Mouse (Mus musculus) liver, embryonic 16.5 days (tissue): ENCODE data around the gene L3mbtl1. TPM values are rescaled to one million over a fixed set of nuclear protein-coding genes. Genes with fewer than 3 reads are reported as not detected.

Experiments
- ATAC-seq: fragments of 200-750 bp; cut with Nextera tagmentation; 2 replicates; pipeline ENCODE4 v1.8.0; 2017; ENCODE audit warnings: low read depth, mild to moderate bottlenecking, moderate number of reproducible peaks, moderate library complexity
- H3K27ac ChIP-seq: fragments of 300-500 bp; sonication (generic); 2 replicates; pipeline ENCODE4 v1.5.1; 2014; ENCODE audit warnings: mild to moderate bottlenecking, low read length
- H3K27me3 ChIP-seq: fragments of 300-500 bp; sonication (generic); 2 replicates; pipeline ENCODE4 v1.6.1; 2014; ENCODE audit warnings: low read depth, low read length, mixed read lengths; ENCODE audit not compliant: control insufficient read depth, insufficient read depth
- H3K36me3 ChIP-seq: fragments of 300-500 bp; sonication (generic); 2 replicates; pipeline ENCODE4 v1.6.1; 2014; ENCODE audit warnings: mild to moderate bottlenecking; ENCODE audit not compliant: control insufficient read depth, insufficient read depth
- H3K4me1 ChIP-seq: fragments of 300-500 bp; sonication (generic); 2 replicates; pipeline ENCODE4 v1.6.1; 2014; ENCODE audit warnings: low read depth, low read length, mixed read lengths; ENCODE audit not compliant: control insufficient read depth
- H3K4me2 ChIP-seq: fragments of 300-500 bp; sonication (generic); 2 replicates; pipeline ENCODE4 v1.6.1; 2014; ENCODE audit warnings: low read depth, low read length, mixed read lengths
- H3K4me3 ChIP-seq: fragments of 300-500 bp; sonication (generic); 2 replicates; pipeline ENCODE4 v1.5.1; 2014; ENCODE audit warnings: low read depth, mild to moderate bottlenecking, low read length
- H3K9ac ChIP-seq: fragments of 300-500 bp; sonication (generic); 2 replicates; pipeline ENCODE4 v1.6.1; 2014; ENCODE audit warnings: low read depth, low read length
- H3K9me3 ChIP-seq: fragments of 300-500 bp; sonication (generic); replicated peaks from 2 replicates; pipeline ENCODE4 v1.6.1; 2016; ENCODE audit warnings: low read length; ENCODE audit not compliant: control insufficient read depth
- WGBS: fragments of 180-500 bp; shearing (Covaris S2); extraction: QIAGEN DNeasy Blood & Tissue Kit; methylation state at CpG from one replicate; pipeline ENCODE4 v1.1.7; 2014; ENCODE audit not compliant: insufficient replicate concordance; 5-methylcytosine and 5-hydroxymethylcytosine counted together
- polyA plus RNA-seq: library from polyadenylated mRNA; unstranded; fragments of >200 nt; fragmentation: Nextera tagmentation; extraction: Ambion mirVana; gene quantifications from 2 replicates; pipeline ENCODE4 v1.2.1, GENCODE M21; 2015

Gene L3mbtl1
- polyA plus RNA-seq, 1 experiment from 2014 or later: not detected

GRCm38 (mm10) chr2:162993881-162994616 lies 50.8 kb downstream of the L3mbtl1 start:
- peaks cover 4% of the 10 kb centered on the region for H3K4me1 ChIP-seq
- H3K27ac ChIP-seq: no peak overlapping the region
- no peaks in the 10 kb centered on the region for H3K36me3 ChIP-seq
- H3K9me3 ChIP-seq: no peaks in the 10 kb centered on the region
- H3K4me2 ChIP-seq: no peak overlapping the region
- no peak for ATAC-seq
- no peak overlapping the region for H3K9ac ChIP-seq
- no peak overlapping the region for H3K4me3 ChIP-seq
- no peaks in the 10 kb centered on the region for H3K27me3 ChIP-seq
- 54% methylated on average over 9 of the region's 9 CpGs for WGBS

DNA sequence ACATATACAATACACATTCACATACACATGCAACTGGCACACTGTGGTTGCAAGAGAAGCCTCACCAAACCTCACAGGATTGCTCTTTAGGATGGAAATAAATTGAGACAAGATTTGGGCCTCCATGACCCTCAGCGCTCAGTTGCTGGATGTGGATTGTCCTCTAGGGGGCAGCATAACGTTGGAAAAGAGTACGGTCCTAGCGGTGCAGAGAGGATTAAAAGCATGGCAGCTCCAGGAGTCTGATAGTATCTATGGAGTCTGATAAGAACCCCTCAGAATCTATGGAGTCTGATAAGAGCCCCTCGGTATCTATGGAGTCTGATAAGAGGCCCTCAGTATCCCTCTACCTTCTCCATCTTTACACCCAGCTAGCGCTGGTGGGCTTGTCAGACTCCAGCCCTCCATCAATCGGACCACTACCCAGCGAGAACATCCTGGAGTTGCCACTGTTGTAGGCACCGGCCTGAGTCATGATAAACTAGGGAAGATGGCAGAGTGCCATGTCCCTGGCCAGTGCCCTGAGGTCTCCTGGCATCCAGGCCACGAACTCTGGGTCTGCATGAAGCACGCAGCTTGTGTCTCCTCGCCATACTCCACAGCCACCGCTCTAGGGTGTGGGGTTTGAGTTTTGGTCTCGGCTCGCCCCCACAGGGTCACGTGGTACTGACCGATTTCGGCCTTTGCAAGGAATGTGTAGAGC lies 55.4 kb downstream of the L3mbtl1 start:
- 25% methylated on average over 18 of the region's 18 CpGs for WGBS
- Histone ChIP-seq H3K27me3 (no peaks in the 10 kb centered on the region), H3K27ac (no peak overlapping the region), H3K9ac (no peak overlapping the region), H3K4me2 (no peak overlapping the region), H3K4me1 (no peaks in the 10 kb centered on the region), H3K9me3 (no peaks in the 10 kb centered on the region), H3K4me3 (no peak overlapping the region), H3K36me3 (no peaks in the 10 kb centered on the region)
- ATAC-seq: 0 out of 2 replicates have a peak, but pooled peaks have one; percentile 37

GRCm38 (mm10) chr2:162999744-163000143 lies 56.5 kb downstream of the L3mbtl1 start:
- Histone ChIP-seq H3K4me2 (no peak overlapping the region), H3K36me3 (no peaks in the 10 kb centered on the region), H3K27me3 (no peaks in the 10 kb centered on the region), H3K27ac (no peak overlapping the region), H3K4me1 (no peaks in the 10 kb centered on the region), H3K4me3 (no peak overlapping the region), H3K9ac (no peak overlapping the region), H3K9me3 (no peaks in the 10 kb centered on the region)
- no peak for ATAC-seq
- WGBS: 15% methylated on average over 3 of the region's 3 CpGs

DNA sequence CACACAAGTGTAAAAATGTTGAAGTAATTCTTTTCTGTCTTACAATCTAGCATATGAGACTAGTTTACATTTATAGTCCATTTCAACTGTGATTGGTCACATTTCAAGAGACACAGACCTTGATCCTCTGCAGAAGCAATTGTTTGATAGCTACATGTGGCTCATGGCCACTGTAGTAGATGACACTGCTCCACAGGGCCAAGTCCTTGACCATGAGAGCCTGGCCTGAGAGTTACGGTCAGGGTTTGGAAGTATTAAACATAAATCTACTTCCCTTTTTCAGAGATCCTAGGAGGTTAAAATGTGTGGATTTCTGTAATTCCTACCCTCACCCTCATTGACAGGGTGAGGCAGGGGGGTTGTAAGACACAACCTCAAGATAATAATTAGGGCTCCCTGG lies 57.8 kb downstream of the L3mbtl1 start:
- Histone ChIP-seq H3K4me1 (no peaks in the 10 kb centered on the region), H3K4me3 (no peak overlapping the region), H3K27me3 (no peaks in the 10 kb centered on the region), H3K9ac (no peak overlapping the region), H3K4me2 (no peak overlapping the region), H3K9me3 (no peaks in the 10 kb centered on the region), H3K27ac (no peak overlapping the region), H3K36me3 (no peaks in the 10 kb centered on the region)
- no peak for ATAC-seq
- WGBS: 72% methylated on average over 1 of the region's 1 CpGs

DNA sequence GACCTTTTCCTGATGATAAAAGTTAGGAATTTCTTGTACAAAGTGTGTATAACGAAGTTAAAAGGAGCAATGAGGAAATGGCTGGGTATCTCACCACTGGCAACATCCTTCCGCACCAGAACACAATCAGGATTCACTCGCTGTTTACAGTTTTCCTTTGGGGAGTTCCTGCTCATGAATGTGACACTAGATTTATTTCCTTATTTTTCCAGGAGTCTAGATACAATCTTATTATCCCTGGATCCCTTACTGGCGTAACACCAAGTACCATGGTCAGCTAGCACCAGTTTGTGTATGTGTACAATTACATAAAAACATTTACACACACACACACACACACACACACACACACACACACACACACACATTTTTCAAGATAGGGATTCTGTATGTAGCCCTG lies 64.0 kb downstream of the L3mbtl1 start:
- no peak overlapping the region for H3K27ac ChIP-seq
- no peak overlapping the region for H3K4me2 ChIP-seq
- WGBS: 51% methylated on average over 4 of the region's 4 CpGs
- H3K27me3 ChIP-seq: no peaks in the 10 kb centered on the region
- no peaks in the 10 kb centered on the region for H3K36me3 ChIP-seq
- no peaks in the 10 kb centered on the region for H3K4me1 ChIP-seq
- no peak overlapping the region for H3K4me3 ChIP-seq
- H3K9me3 ChIP-seq: no peaks in the 10 kb centered on the region
- H3K9ac ChIP-seq: no peak overlapping the region
- no peak for ATAC-seq

DNA sequence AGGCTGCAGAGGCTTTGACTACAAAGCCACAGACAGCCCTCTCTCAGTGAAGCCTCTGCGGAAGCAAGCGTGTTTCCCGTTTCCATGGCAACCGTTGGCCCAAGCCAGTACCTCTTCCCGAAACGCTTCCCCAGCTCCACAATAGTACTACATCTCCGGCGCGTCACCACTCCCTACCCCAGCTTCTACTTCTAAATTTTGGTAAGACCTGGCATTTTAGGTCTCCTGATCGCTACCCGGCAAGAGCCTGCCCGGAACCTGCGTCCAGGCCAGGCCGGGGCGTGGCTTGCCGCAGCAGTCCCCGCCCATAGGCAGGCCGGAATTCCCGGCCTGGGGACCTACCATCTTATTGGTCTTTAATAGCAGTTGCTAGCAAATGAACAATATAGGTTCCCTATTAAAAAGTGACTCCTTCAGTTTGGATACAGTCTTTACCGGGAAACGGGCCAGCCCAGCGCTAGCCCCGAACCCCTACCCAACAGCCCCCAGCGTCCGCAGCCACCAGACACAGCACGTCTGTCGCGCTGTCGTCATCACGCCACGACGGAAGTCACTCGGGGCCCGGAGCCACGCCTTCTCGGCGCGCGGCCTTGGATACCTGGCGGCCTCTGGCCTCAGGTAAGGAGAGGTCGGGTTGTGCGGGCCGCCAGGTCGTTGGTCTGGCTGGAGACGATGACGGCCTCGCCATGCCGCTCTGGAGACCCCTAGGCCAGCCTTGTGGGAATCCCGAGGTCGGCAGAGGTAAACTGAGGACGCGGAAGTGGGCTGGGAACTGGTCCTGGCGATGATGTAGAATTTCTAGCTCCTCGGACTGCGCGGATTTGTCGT lies 73.9 kb downstream of the L3mbtl1 start, which contains the start of gene Ift52:
Gene Ift52, plus strand, starts transcription at position 439 of the 828 bp plus-strand sequence.
- no peaks in the 10 kb centered on the region for H3K9me3 ChIP-seq
- peak within 1 kb of the TSS; percentile 59 for H3K27ac ChIP-seq
- H3K27me3 ChIP-seq: no peaks in the 10 kb centered on the region
- H3K4me2 ChIP-seq: peak within 1 kb of the TSS; percentile 74
- peak; percentile 98 for ATAC-seq
- no peaks in the 10 kb centered on the region for H3K36me3 ChIP-seq
- H3K4me3 ChIP-seq: peak within 1 kb of the TSS; percentile 99
- peaks cover 10% of the 10 kb centered on the region for H3K4me1 ChIP-seq
- H3K9ac ChIP-seq: peak within 1 kb of the TSS; percentile 89
- WGBS: under 1% methylated on average over 57 of the region's 57 CpGs

Other genes starting within 250 kb of the L3mbtl1 start
- 73.7 and 77.4 TPM in 2 replicates for gene Srsf6, start 11.9 kb upstream of the L3mbtl1 start, polyA plus RNA-seq
- gene Sgk2, start 43.9 kb downstream of the L3mbtl1 start, polyA plus RNA-seq: 4.6 and 5.8 TPM in 2 replicates
- gene Ift52, start 73.9 kb downstream of the L3mbtl1 start, polyA plus RNA-seq: 15.8 and 16.4 TPM in 2 replicates
- gene Mybl2, start 111.2 kb downstream of the L3mbtl1 start, polyA plus RNA-seq: 37.8 and 39.5 TPM in 2 replicates
- 0.11 TPM in 1 of 2 replicates, not detected in the other for gene Gtsf1l, start 144.4 kb downstream of the L3mbtl1 start, polyA plus RNA-seq